Mouse (Mus musculus) CH12.LX (cell line): ENCODE data around the gene Kbtbd7. TPM values are rescaled to one million over a fixed set of nuclear protein-coding genes. Genes with fewer than 3 reads are reported as not detected.
A peak's percentile ranks its signal among the peaks of the same experiment; 100 is the strongest.
"Not testable (repeated sequence)": the region's sequence is repeated elsewhere in the genome, so short reads cannot be mapped to it uniquely, and the experiment has no call there.

ENCODE experiments used
- DNase-seq: peaks from one replicate; pipeline ENCODE4 v3.0.0-alpha.2; 2013; ENCODE audit errors: extremely low read depth
- H3K27ac ChIP-seq: 2 replicates; pipeline ENCODE4 v1.5.1; 2012; ENCODE audit warnings: low read depth, mild to moderate bottlenecking, control low read depth, moderate library complexity; ENCODE audit not compliant: insufficient read depth
- H3K27me3 ChIP-seq: replicated peaks from 2 replicates; pipeline ENCODE3; 2012; ENCODE audit warnings: inconsistent platforms
- H3K36me3 ChIP-seq, 2 experiments: replicated peaks in 1 of 2; 2 replicates each; pipeline versions ENCODE3 to v1.6.1; 2012; ENCODE audit warnings: inconsistent platforms in 1 of 2, low read length in 1 of 2, mild to moderate bottlenecking in 1 of 2, mixed read lengths in 1 of 2, moderate library complexity in 1 of 2; ENCODE audit not compliant: control insufficient read depth in 1 of 2, insufficient read depth in 1 of 2
- H3K4me1 ChIP-seq, 2 experiments: 2 replicates each; pipeline ENCODE4 v1.6.1; 2012; ENCODE audit warnings: inconsistent platforms in 1 of 2, moderate library complexity in 1 of 2; ENCODE audit not compliant: insufficient read depth in 2 of 2, control insufficient read depth in 1 of 2
- H3K4me2 ChIP-seq: 2 replicates; pipeline ENCODE4 v1.6.1; 2012; ENCODE audit warnings: low read depth, mild to moderate bottlenecking, control low read depth; ENCODE audit not compliant: poor library complexity, insufficient read depth, severe bottlenecking
- H3K4me3 ChIP-seq, 3 experiments: fragments of 150-350 bp in 1 of 3; sonication (generic) in 1 of 3; replicated peaks in 1 of 3; 2 replicates each; pipeline versions ENCODE3 to v1.5.1; 2011 to 2012; ENCODE audit warnings: low read depth in 2 of 3, low read length in 2 of 3, mild to moderate bottlenecking in 2 of 3, moderate library complexity in 2 of 3, control low read depth in 1 of 3, improper control_type of control experiment in 1 of 3, inconsistent platforms in 1 of 3, mixed read lengths in 1 of 3; ENCODE audit not compliant: poor library complexity in 1 of 3
- H3K79me2 ChIP-seq: replicated peaks from 2 replicates; pipeline ENCODE4 v1.6.1; 2012; ENCODE audit warnings: mild to moderate bottlenecking, moderate library complexity; ENCODE audit not compliant: control insufficient read depth, poor library complexity, insufficient read depth, severe bottlenecking; ENCODE audit errors: extremely low read depth
- H3K9ac ChIP-seq: 2 replicates; pipeline ENCODE4 v1.6.1; 2012; ENCODE audit warnings: low read depth, mild to moderate bottlenecking, control low read depth, moderate library complexity; ENCODE audit not compliant: insufficient read depth
- H3K9me3 ChIP-seq: replicated peaks from 2 replicates; pipeline ENCODE3; 2012; ENCODE audit warnings: low read length, inconsistent platforms, mixed read lengths
- CHD1 ChIP-seq: IDR thresholded peaks from 2 replicates; pipeline ENCODE4 v1.6.1; 2012; ENCODE audit warnings: low read depth, low read length, improper control_type of control experiment, inconsistent platforms
- E2F4 ChIP-seq: IDR thresholded peaks from 2 replicates; pipeline ENCODE4 v1.6.1; 2011; ENCODE audit warnings: low read depth, low read length, improper control_type of control experiment; ENCODE audit not compliant: insufficient replicate concordance
- EP300 ChIP-seq: IDR thresholded peaks from 2 replicates; pipeline ENCODE4 v1.6.1; 2011; ENCODE audit warnings: low read length, improper control_type of control experiment
- ETS1 ChIP-seq: conservative IDR thresholded peaks from 2 replicates; pipeline ENCODE4 v1.6.1; 2012; ENCODE audit warnings: low read depth, mild to moderate bottlenecking, inconsistent platforms, low read length, improper control_type of control experiment, moderate library complexity
- GABPA ChIP-seq: IDR thresholded peaks from 2 replicates; pipeline ENCODE4 v1.6.1; 2012; ENCODE audit warnings: low read depth, low read length, improper control_type of control experiment, inconsistent platforms; ENCODE audit not compliant: insufficient replicate concordance
- HCFC1 ChIP-seq: IDR thresholded peaks from 2 replicates; pipeline ENCODE4 v1.6.1; 2012; ENCODE audit warnings: low read depth, mild to moderate bottlenecking, inconsistent platforms, low read length, improper control_type of control experiment
- IRF4 ChIP-seq: IDR thresholded peaks from 2 replicates; pipeline ENCODE4 v1.6.1; 2014; ENCODE audit warnings: low read depth, mild to moderate bottlenecking, inconsistent platforms, low read length, improper control_type of control experiment
- MEF2A ChIP-seq: IDR thresholded peaks from 2 replicates; pipeline ENCODE4 v1.6.1; 2014; ENCODE audit warnings: low read depth, mild to moderate bottlenecking, inconsistent platforms, low read length, improper control_type of control experiment, borderline replicate concordance
- NRF1 ChIP-seq: IDR thresholded peaks from 2 replicates; pipeline ENCODE4 v1.6.1; 2014; ENCODE audit warnings: low read depth, mild to moderate bottlenecking, inconsistent platforms, low read length, improper control_type of control experiment, moderate library complexity
- RCOR1 ChIP-seq: conservative IDR thresholded peaks from 2 replicates; pipeline ENCODE4 v1.6.1; 2012; ENCODE audit warnings: low read depth, mild to moderate bottlenecking, inconsistent platforms, low read length, improper control_type of control experiment
- SIN3A ChIP-seq: IDR thresholded peaks from 2 replicates; pipeline ENCODE4 v1.6.1; 2012; ENCODE audit warnings: low read length, improper control_type of control experiment, inconsistent platforms
- TCF12 ChIP-seq: IDR thresholded peaks from 2 replicates; pipeline ENCODE4 v1.6.1; 2014; ENCODE audit warnings: low read depth, mild to moderate bottlenecking, inconsistent platforms, low read length, improper control_type of control experiment
- UBTF ChIP-seq: IDR thresholded peaks from 2 replicates; pipeline ENCODE4 v1.6.1; 2012; ENCODE audit warnings: low read depth, mild to moderate bottlenecking, inconsistent platforms, low read length, improper control_type of control experiment, moderate library complexity
- ZC3H11A ChIP-seq: IDR thresholded peaks from 2 replicates; pipeline ENCODE4 v1.6.1; 2012; ENCODE audit warnings: low read depth, mild to moderate bottlenecking, inconsistent platforms, low read length, improper control_type of control experiment
- ZNF384 ChIP-seq: IDR thresholded peaks from 2 replicates; pipeline ENCODE4 v1.6.1; 2012; ENCODE audit warnings: low read depth, low read length, improper control_type of control experiment, inconsistent platforms
- dilution Hi-C: fragments of 300-500 bp; cut with MboI; formaldehyde crosslinking; loops from 2 replicates; pipeline ENCODE4 v1.14.3; 2020; ENCODE audit warnings: low sequenced_read_pairs; ENCODE audit not compliant: extremely low pct_unique_long_range_greater_than_20kb, extremely low pct_ligation_motif_present
- in situ Hi-C: fragments of 300-500 bp; cut with MboI; formaldehyde crosslinking; loops from 3 replicates; pipeline ENCODE4 v1.14.3; 2019; ENCODE audit warnings: low sequenced_read_pairs, low pct_ligation_motif_present, low pct_unique_long_range_greater_than_20kb, mixed read lengths
- polyA plus RNA-seq: library from polyadenylated mRNA; unstranded; fragments of >175 nt; gene quantifications from 2 replicates; pipeline ENCODE4 v1.2.1, GENCODE M21; 2012; ENCODE audit warnings: low read depth; ENCODE audit not compliant: insufficient read length
- total RNA-seq, 2 experiments: library from RNA; depleted of rRNA; stranded (reverse); fragments of 300-350 nt in 1 of 2; fragments of >200 nt in 1 of 2; gene quantifications; 2 replicates each; pipeline ENCODE4 v1.2.3; 2012 to 2014

The Kbtbd7 gene
- total and polyA plus RNA-seq, 3 experiments, result 1.9 to 2.7 (median 2.6) TPM

GRCm38 (mm10) chr14:79445055-79445620, 18.8 kb downstream of the Kbtbd7 start:
- Histone ChIP-seq H3K27ac (no peak overlapping the region), H3K36me3 (no peaks in the 10 kb centered on the region), H3K4me2 (no peak overlapping the region), H3K9me3 (no peaks in the 10 kb centered on the region), H3K4me1 (peaks cover 0 to 6% of the 10 kb centered on the region in 2 experiments; a peak in 2 of 4 replicates), H3K9ac (no peak overlapping the region), H3K79me2 (no peaks in the 10 kb centered on the region), H3K4me3 (no peak overlapping the region), H3K27me3 (no peaks in the 10 kb centered on the region)
- DNase-seq, result no peak
- in situ Hi-C loops, result no loop called here
- TF ChIP-seq IRF4 (no peak), TCF12 (no peak), MEF2A (no peak), EP300 (no peak), CHD1 (no peak), HCFC1 (no peak), UBTF (no peak), ETS1 (no peak), GABPA (no peak), ZC3H11A (no peak), E2F4 (no peak), RCOR1 (no peak), SIN3A (no peak), ZNF384 (no peak), NRF1 (no peak)
- dilution Hi-C loops, result no loop called here

GRCm38 (mm10) chr14:79451681-79452590, 25.6 kb downstream of the Kbtbd7 start, which contains the start of gene Kbtbd6:
TSS of gene Kbtbd6 (plus strand) at chr14:79451835.
- dilution Hi-C loops, result not testable (repeated sequence)
- DNase-seq, result peak; percentile 15
- TF ChIP-seq E2F4, result 0 out of 2 replicates have a peak, but pooled peaks have one; percentile 25
- TF ChIP-seq HCFC1, result peak; percentile 80
- TF ChIP-seq, all 38 proteins: peak for 2; not testable (repeated sequence) for 36

DNA sequence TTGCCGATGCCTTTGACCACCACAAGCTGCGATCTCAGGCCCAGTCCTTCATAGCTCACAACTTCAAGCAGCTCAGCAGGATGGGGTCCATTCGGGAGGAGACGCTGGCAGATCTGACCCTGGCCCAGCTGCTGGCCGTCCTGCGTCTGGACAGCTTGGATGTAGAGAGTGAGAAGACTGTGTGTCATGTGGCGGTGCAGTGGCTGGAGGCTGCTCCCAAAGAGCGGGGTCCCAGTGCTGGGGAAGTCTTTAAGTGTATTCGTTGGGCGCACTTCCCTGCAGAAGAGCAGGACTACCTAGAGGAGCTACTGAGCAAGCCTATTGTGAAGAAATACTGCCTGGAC, 26.3 kb downstream of the Kbtbd7 start:
- H3K9ac ChIP-seq, dilution Hi-C loops, DNase-seq, H3K4me3 ChIP-seq, H3K27ac ChIP-seq, H3K79me2 ChIP-seq, H3K4me2 ChIP-seq, H3K4me1 ChIP-seq, H3K9me3 ChIP-seq, H3K27me3 ChIP-seq, H3K36me3 ChIP-seq, in situ Hi-C loops: not testable (repeated sequence)

More at GRCm38 (mm10) chr14:79451681-79452590, 25.6 kb downstream of the Kbtbd7 start, which contains the start of gene Kbtbd6:
- H3K4me1 ChIP-seq, H3K27ac ChIP-seq, H3K9ac ChIP-seq, H3K4me3 ChIP-seq, H3K27me3 ChIP-seq, in situ Hi-C loops, H3K4me2 ChIP-seq, H3K79me2 ChIP-seq, H3K9me3 ChIP-seq, H3K36me3 ChIP-seq: not testable (repeated sequence)
